Mouse (Mus musculus) midbrain, embryonic 16.5 days (tissue): ENCODE data around the gene As3mt. TPM values are rescaled to one million over a fixed set of nuclear protein-coding genes. Genes with fewer than 3 reads are reported as not detected.
"Not testable (repeated sequence)": the region's sequence is repeated elsewhere in the genome, so short reads cannot be mapped to it uniquely, and the experiment has no call there.

Experiments used
- ATAC-seq: fragments of 200-750 bp; cut with Nextera tagmentation; 2 replicates; pipeline ENCODE4 v1.8.0; 2017; ENCODE audit warnings: moderate TSS enrichment
- H3K27ac ChIP-seq: fragments of 300-500 bp; sonication (generic); 2 replicates; pipeline ENCODE4 v1.5.1; 2014; ENCODE audit warnings: mild to moderate bottlenecking, low read length, mixed read lengths
- H3K27me3 ChIP-seq: fragments of 300-500 bp; sonication (generic); 2 replicates; pipeline ENCODE4 v1.6.1; 2014; ENCODE audit warnings: low read depth, low read length, mixed read lengths; ENCODE audit not compliant: control insufficient read depth, insufficient read depth
- H3K36me3 ChIP-seq: fragments of 300-500 bp; sonication (generic); 2 replicates; pipeline ENCODE4 v1.6.1; 2014; ENCODE audit warnings: mild to moderate bottlenecking, low read length, moderate library complexity, mixed read lengths; ENCODE audit not compliant: control insufficient read depth, insufficient read depth
- H3K4me1 ChIP-seq: fragments of 300-500 bp; sonication (generic); 2 replicates; pipeline ENCODE4 v1.6.1; 2014; ENCODE audit warnings: mild to moderate bottlenecking, low read length, mixed read lengths; ENCODE audit not compliant: control insufficient read depth, insufficient read depth
- H3K4me2 ChIP-seq: fragments of 300-500 bp; sonication (generic); 2 replicates; pipeline ENCODE4 v1.6.1; 2014; ENCODE audit warnings: mild to moderate bottlenecking, low read length, mixed read lengths
- H3K4me3 ChIP-seq: fragments of 300-500 bp; sonication (generic); 2 replicates; pipeline ENCODE4 v1.5.1; 2014; ENCODE audit warnings: low read depth, mild to moderate bottlenecking, low read length, moderate library complexity, mixed read lengths
- H3K9ac ChIP-seq: fragments of 300-500 bp; sonication (generic); 2 replicates; pipeline ENCODE4 v1.6.1; 2014; ENCODE audit warnings: low read depth, low read length, mixed read lengths
- H3K9me3 ChIP-seq: fragments of 300-500 bp; sonication (generic); replicated peaks from 2 replicates; pipeline ENCODE4 v1.6.1; 2014; ENCODE audit warnings: mild to moderate bottlenecking, low read length, mixed read lengths; ENCODE audit not compliant: control insufficient read depth, poor library complexity, severe bottlenecking
- WGBS: fragments of 180-500 bp; shearing (Covaris S2); extraction: QIAGEN DNeasy Blood & Tissue Kit; methylation state at CpG from one replicate; pipeline ENCODE4 v1.1.7; 2014; 5-methylcytosine and 5-hydroxymethylcytosine counted together
- polyA plus RNA-seq: library from polyadenylated mRNA; unstranded; fragments of >200 nt; fragmentation: Nextera tagmentation; extraction: Ambion mirVana; gene quantifications from 2 replicates; pipeline ENCODE4 v1.2.1, GENCODE M21; 2015

As3mt gene
- polyA plus RNA-seq, 1 experiment from 2014 or later, result 38.1 TPM

DNA sequence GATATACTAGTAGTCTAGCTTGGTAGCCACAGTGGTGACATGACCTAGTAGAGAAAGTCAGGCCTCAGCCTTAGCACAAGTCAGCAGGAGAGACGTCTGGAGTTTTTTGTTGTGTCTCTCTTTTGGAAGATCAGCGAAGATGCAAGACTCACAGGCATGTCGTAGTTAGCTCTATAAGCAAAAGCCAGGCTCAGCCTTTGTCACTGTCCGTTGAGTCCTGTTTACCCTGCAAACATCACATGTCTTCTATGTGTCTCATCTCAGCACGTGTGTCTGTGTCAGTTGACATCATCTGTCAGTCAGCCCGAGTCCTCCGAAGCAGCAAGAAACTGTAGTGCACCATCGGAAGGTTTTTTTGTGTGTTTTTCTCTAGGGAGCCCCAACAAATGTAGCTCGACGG lies 24.1 kb downstream of the As3mt start:
- WGBS, result 86% methylated on average over 10 of the region's 10 CpGs
- Histone ChIP-seq H3K27me3 (no peaks in the 10 kb centered on the region), H3K4me3 (no peak overlapping the region), H3K9ac (no peak overlapping the region), H3K4me1 (peaks cover 3% of the 10 kb centered on the region), H3K4me2 (no peak overlapping the region), H3K36me3 (no peaks in the 10 kb centered on the region), H3K27ac (no peak overlapping the region), H3K9me3 (no peaks in the 10 kb centered on the region)
- no peak for ATAC-seq

DNA sequence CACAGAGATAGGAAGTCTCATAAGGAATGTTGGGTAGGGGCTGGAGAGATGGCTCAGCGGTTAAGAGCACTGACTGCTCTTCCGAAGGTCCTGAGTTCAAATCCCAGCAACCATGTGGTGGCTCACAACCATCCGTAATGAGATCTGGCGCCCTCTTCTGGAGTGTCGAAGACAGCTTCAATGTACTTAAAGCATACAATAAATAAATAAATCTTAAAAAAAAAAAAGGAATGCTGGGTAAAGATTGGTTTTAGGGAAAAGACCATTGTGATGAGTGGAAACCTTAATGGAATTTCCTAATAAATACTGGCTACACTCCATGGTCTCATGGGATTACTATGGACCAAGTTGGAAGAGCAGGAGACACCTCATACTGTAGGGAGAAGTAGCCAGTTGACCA lies 25.4 kb downstream of the As3mt start:
- H3K9ac ChIP-seq, H3K27ac ChIP-seq, H3K4me3 ChIP-seq, H3K4me1 ChIP-seq, H3K36me3 ChIP-seq, ATAC-seq, H3K4me2 ChIP-seq, H3K9me3 ChIP-seq, H3K27me3 ChIP-seq: not testable (repeated sequence)
- 96% methylated on average over 5 of the region's 5 CpGs for WGBS

DNA sequence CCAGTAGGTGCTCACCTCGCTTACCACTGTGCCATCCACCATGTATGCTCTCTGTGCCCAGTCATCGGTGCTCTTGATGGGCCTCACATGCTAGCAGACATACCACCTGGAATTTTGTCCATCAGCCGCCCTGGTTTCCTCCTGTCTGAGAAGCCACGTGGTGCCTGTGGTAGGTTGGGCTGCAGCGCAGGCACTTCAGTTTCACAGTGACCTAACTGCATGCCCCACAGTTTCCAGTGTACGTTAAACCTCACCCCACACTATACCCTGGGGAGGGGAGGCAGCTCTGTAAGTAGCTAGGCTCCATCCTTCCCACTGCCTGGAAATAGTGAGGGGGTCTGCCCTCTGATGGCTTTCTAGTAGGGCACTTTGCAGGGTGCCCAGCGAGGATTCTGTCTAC lies 26.4 kb downstream of the As3mt start:
- Histone ChIP-seq H3K9ac (no peak overlapping the region), H3K27ac (no peak overlapping the region), H3K9me3 (no peaks in the 10 kb centered on the region), H3K27me3 (no peaks in the 10 kb centered on the region), H3K36me3 (no peaks in the 10 kb centered on the region), H3K4me2 (no peak overlapping the region), H3K4me3 (no peak overlapping the region), H3K4me1 (no peaks in the 10 kb centered on the region)
- WGBS, result 95% methylated on average over 7 of the region's 7 CpGs
- ATAC-seq, result no peak

DNA sequence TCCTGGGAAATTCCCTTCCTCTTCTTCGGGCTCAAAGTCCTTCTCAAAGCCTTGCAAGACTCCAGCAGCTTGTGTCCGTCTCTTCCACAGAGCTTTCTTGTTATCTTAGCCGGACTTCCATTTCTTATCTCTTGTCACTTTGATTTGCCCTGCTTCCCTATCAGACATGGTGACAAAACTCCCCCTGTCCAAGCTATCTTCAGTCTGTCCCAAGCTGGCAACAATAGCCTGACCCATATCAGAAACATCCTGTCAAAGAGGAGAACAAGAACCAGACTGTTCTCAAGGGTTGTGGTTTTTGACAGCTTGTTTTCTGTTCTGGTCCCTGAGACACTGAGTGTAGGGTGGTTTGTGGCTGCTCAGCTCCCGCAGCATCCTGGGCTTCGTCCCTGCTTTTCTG lies 28.0 kb downstream of the As3mt start:
- Histone ChIP-seq H3K4me1 (no peaks in the 10 kb centered on the region), H3K4me2 (no peak overlapping the region), H3K36me3 (no peaks in the 10 kb centered on the region), H3K27ac (no peak overlapping the region), H3K9me3 (no peaks in the 10 kb centered on the region), H3K27me3 (no peaks in the 10 kb centered on the region), H3K4me3 (no peak overlapping the region), H3K9ac (no peak overlapping the region)
- 66% methylated on average over 5 of the region's 5 CpGs for WGBS
- no peak for ATAC-seq

DNA sequence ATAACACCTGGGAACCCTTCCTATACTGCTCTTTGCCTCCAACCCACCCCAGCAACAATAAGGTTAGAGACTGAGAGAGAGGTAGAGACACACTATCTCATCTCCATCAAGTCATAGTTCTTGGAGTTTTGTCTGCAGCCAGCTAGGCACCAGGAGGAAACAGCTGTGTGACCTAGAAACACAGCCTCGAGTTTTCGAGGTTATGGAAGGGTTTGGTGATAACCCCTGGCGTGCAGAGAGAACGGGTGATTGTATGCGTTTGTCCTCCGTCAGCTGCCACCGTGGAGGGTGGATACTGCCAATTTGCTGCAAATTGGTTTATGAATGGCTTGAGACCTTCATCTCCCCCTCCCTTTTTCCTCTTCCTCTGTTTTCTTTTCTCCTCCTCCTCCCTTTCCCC lies 29.8 kb downstream of the As3mt start:
- Histone ChIP-seq H3K9ac (no peak overlapping the region), H3K4me1 (no peaks in the 10 kb centered on the region), H3K4me2 (no peak overlapping the region), H3K27me3 (no peaks in the 10 kb centered on the region), H3K9me3 (no peaks in the 10 kb centered on the region), H3K36me3 (no peaks in the 10 kb centered on the region), H3K27ac (no peak overlapping the region), H3K4me3 (no peak overlapping the region)
- 81% methylated on average over 7 of the region's 7 CpGs for WGBS
- ATAC-seq, result no peak

DNA sequence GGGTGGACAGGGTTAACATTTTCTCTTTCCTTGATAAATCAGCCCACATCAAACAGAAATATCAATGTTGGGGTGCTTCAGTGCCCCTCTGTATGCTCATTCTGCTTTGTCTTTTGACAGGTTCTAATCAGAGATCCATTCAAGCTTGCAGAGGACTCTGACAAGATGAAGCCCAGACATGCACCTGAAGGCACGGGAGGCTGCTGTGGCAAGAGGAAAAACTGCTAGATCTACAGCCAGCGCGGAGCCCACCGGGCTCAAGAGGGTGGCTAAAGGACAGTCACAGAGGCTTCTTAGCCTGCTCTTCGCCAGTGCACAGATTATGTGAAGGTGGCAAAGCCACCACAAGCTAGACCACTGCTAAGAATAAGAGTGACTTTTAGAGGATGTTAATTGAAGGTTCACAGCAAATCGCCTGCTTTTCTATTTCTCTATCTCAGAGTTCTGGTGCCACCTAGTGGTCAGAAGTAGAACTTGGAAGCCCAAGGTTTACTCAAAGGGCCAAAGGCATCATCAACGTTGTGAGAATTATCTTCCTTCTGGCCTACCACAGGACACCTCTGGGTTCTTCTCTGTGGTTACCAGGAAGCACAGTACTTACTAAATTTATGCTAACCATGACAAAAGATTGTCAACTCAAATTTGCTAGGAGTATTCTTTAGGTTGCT lies 33.2 kb downstream of the As3mt start:
- H3K27me3 ChIP-seq, result no peaks in the 10 kb centered on the region
- H3K27ac ChIP-seq, result no peak overlapping the region
- H3K4me2 ChIP-seq, result no peak overlapping the region
- no peak overlapping the region for H3K9ac ChIP-seq
- no peak overlapping the region for H3K4me3 ChIP-seq
- H3K9me3 ChIP-seq, result no peaks in the 10 kb centered on the region
- peak; percentile 21; the same call in 1 of the 2 replicates for ATAC-seq
- peaks cover 9% of the 10 kb centered on the region; the same call in 1 of the 2 replicates for H3K4me1 ChIP-seq
- WGBS, result 54% methylated on average over 7 of the region's 7 CpGs
- no peaks in the 10 kb centered on the region for H3K36me3 ChIP-seq

DNA sequence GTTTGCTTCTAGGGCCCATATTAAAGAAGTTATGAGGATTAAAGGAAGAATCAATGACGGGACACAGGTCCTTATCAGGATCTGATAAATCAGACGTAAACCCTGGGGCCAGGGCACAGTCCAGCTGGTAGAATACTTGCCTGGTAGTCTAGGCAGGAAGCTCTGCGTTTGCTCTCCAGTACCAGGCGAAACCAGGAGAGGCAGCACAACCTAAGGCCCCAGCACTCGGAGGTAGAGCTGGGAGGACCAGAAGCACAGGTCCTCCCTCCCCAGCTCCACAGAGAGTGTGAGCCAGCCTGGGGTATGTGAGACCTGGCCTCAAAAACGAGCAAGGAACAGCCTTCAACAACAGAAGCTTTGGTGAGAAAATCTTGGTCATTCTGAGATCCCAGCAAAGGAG lies 34.3 kb downstream of the As3mt start:
- ATAC-seq, result no peak
- no peak overlapping the region for H3K4me2 ChIP-seq
- 35% methylated on average over 6 of the region's 6 CpGs for WGBS
- no peak overlapping the region for H3K9ac ChIP-seq
- no peaks in the 10 kb centered on the region for H3K9me3 ChIP-seq
- H3K27me3 ChIP-seq, result no peaks in the 10 kb centered on the region
- no peak overlapping the region for H3K27ac ChIP-seq
- no peak overlapping the region for H3K4me3 ChIP-seq
- H3K36me3 ChIP-seq, result no peaks in the 10 kb centered on the region
- H3K4me1 ChIP-seq, result peaks cover 9% of the 10 kb centered on the region; the same call in 1 of the 2 replicates

DNA sequence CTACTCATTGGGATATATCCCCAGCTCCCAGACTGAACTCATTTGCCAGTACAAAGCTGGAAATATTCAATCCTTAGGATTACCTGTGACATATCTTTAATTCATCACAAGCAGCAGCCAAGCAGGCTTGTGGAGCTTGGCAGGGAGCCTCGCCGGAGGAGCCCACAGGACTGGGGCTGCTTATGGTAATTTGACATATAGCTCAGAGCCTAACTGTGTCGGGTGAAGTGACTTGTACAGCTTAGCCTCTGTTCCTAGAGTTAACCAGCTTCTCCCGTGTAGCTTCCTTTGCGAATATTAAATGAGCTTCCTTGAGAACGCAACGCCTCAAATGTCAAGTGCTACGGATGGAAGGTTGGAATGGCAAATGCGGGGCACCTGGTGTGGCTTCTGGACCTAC lies 37.4 kb downstream of the As3mt start:
- no peak overlapping the region for H3K27ac ChIP-seq
- no peaks in the 10 kb centered on the region for H3K36me3 ChIP-seq
- H3K4me1 ChIP-seq, result peaks cover 9% of the 10 kb centered on the region; the same call in 1 of the 2 replicates
- no peaks in the 10 kb centered on the region for H3K27me3 ChIP-seq
- H3K9me3 ChIP-seq, result no peaks in the 10 kb centered on the region
- ATAC-seq, result peak; percentile 75
- no peak overlapping the region for H3K4me3 ChIP-seq
- 37% methylated on average over 9 of the region's 9 CpGs for WGBS
- H3K9ac ChIP-seq, result no peak overlapping the region
- H3K4me2 ChIP-seq, result peak overlapping the region; percentile 25; the same call in 1 of the 2 replicates

DNA sequence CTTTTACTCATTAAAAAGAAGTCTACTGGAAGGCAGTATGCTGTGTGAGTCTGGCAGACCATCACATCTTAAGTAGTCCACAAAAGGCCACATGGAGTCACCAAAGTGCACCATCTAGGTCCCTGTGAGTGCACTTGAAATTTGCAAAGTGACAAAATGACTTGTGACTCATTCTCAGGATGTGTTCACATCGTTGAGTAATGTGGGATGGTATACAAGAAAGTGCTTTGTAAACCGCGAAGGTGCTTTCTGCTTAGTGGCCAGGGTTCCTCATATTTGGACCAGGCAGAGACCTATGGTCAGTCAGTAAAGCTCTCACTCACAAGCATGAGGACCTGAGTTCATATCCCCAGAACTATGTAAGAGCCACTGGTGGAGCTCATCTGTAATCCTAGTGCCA lies 40.5 kb downstream of the As3mt start:
- H3K4me1 ChIP-seq, result peaks cover 9% of the 10 kb centered on the region; the same call in 1 of the 2 replicates
- no peak overlapping the region for H3K27ac ChIP-seq
- 92% methylated on average over 3 of the region's 3 CpGs for WGBS
- H3K36me3 ChIP-seq, result no peaks in the 10 kb centered on the region
- no peak overlapping the region for H3K9ac ChIP-seq
- no peak overlapping the region for H3K4me2 ChIP-seq
- no peak for ATAC-seq
- no peaks in the 10 kb centered on the region for H3K27me3 ChIP-seq
- H3K9me3 ChIP-seq, result no peaks in the 10 kb centered on the region
- H3K4me3 ChIP-seq, result no peak overlapping the region
